Mouse (Mus musculus) kidney, adult 2 months (tissue): ENCODE measurements at regions not wholly inside any gene's neighbourhood (a gene's known extent, or its start where the extent isn't known, plus 50 kb on each side); places are given as distances from the start of the nearest gene placed in this dataset.

Experiments used
- DNase-seq: peaks from one replicate; pipeline ENCODE4 v3.0.0; 2021
- H3K27ac ChIP-seq: fragments of 200-500 bp; 2 replicates; pipeline ENCODE4 v1.5.1; 2012; ENCODE audit warnings: low read depth, low read length, control low read depth, inconsistent platforms; ENCODE audit not compliant: insufficient read depth
- H3K27me3 ChIP-seq: fragments of 200-500 bp; replicated peaks from 2 replicates; pipeline ENCODE4 v1.6.1; 2012; ENCODE audit warnings: mild to moderate bottlenecking, moderate library complexity, low read length, inconsistent platforms; ENCODE audit not compliant: control insufficient read depth, insufficient read depth
- H3K36me3 ChIP-seq: fragments of 200-500 bp; 2 replicates; pipeline ENCODE4 v1.6.1; 2012; ENCODE audit warnings: mild to moderate bottlenecking, moderate library complexity, low read length, inconsistent platforms; ENCODE audit not compliant: control insufficient read depth, insufficient read depth
- H3K4me1 ChIP-seq: fragments of 200-500 bp; 2 replicates; pipeline ENCODE4 v1.6.1; 2011; ENCODE audit warnings: low read length; ENCODE audit not compliant: control insufficient read depth, insufficient read depth
- H3K4me3 ChIP-seq: fragments of 200-500 bp; 2 replicates; pipeline ENCODE4 v1.5.1; 2011; ENCODE audit warnings: mild to moderate bottlenecking, low read depth, low read length, control low read depth; ENCODE audit not compliant: insufficient read depth
- CTCF ChIP-seq: fragments of 200-500 bp; conservative IDR thresholded peaks from 2 replicates; pipeline ENCODE4 v1.5.1; 2011; ENCODE audit warnings: low read depth, mild to moderate bottlenecking, control low read depth, low read length, moderate library complexity, mixed read lengths; ENCODE audit not compliant: insufficient read depth, insufficient read length
- POLR2A ChIP-seq: fragments of 200-500 bp; IDR thresholded peaks from one replicate; pipeline ENCODE4 v1.6.1; 2011; ENCODE audit warnings: low read depth, low read length, control low read depth
- WGBS: fragments of 180-500 bp; shearing (Covaris S2); methylation state at CpG from one replicate; pipeline ENCODE4 v1.1.7; 2018; 5-methylcytosine and 5-hydroxymethylcytosine counted together

DNA sequence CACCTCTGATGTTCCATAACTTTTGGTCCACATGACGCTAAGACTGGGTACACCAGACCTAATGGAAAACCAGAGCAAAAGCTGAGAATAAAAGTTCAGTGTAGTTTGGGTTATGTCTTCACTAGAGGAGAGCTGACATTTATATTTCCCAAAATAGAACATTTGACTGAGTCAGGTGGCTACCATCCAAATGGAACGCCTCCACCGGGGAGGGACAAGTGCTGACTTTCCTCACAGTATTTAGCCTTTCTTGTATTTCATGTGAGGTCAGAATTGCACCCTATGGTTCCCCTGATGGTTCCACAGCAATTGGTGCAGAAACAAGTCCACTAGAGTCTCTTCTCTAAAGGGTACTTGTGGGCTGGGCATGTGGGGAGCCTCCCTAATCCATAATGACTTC is 68.2 kb upstream of the Dgkg start:
- Histone ChIP-seq H3K27me3 (no peaks in the 10 kb centered on the region), H3K4me1 (no peaks in the 10 kb centered on the region), H3K36me3 (no peaks in the 10 kb centered on the region), H3K4me3 (no peak overlapping the region), H3K27ac (no peak overlapping the region)
- no peak for TF ChIP-seq POLR2A
- no peak for TF ChIP-seq CTCF
- no peak for DNase-seq
- 81% methylated on average over 3 of the region's 3 CpGs for WGBS

DNA sequence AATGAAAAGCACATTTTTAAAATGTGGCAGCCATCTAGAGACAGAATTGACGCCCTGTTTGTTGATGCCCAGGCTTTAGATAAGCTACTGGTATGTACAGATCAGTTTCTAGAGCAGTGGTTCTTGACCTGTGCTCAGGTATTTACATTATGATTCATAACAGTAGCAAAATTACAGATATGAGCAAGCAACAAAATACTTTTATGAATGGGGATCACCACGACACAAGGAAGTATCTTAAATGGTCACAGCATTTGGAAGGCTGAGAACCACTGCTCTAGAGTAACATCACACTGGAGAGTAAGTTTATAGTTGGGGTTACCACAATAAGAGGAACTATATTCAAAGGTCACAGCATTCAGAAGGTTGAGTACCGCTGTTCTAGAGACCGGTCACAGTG is 66.3 kb upstream of the Dgkg start:
- TF ChIP-seq POLR2A (no peak), CTCF (no peak)
- Histone ChIP-seq H3K36me3 (no peaks in the 10 kb centered on the region), H3K27ac (no peak overlapping the region), H3K4me3 (no peak overlapping the region), H3K4me1 (no peaks in the 10 kb centered on the region), H3K27me3 (no peaks in the 10 kb centered on the region)
- 83% methylated on average over 4 of the region's 4 CpGs for WGBS
- no peak for DNase-seq

DNA sequence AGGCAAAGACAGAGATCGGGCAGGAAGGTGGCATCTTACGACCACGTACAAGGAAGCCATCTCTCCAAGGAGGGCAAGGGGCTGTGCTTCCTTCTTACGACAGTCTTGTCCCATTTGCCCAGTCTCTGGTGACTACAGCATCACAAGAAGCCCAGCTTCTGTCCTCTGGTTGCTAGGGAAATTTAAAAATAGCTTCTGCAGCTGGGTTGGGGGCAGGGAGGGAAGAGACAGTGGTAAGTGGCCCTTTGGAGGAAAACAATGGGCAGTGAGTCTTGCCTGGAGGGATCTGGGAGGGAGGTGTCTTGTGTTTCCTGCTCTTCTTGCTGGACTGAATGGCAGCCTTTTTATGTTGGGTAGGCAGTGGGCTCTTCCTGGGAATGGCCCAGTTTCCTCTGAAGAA is 62.8 kb upstream of the Dgkg start:
- no peaks in the 10 kb centered on the region for H3K36me3 ChIP-seq
- H3K27ac ChIP-seq: no peak overlapping the region
- TF ChIP-seq CTCF: no peak
- no peak for TF ChIP-seq POLR2A
- no peaks in the 10 kb centered on the region for H3K4me1 ChIP-seq
- no peak overlapping the region for H3K4me3 ChIP-seq
- 72% methylated on average over 4 of the region's 4 CpGs for WGBS
- H3K27me3 ChIP-seq: no peaks in the 10 kb centered on the region
- no peak for DNase-seq

GRCm38 (mm10) chr16:22719304-22719703 is 62.3 kb upstream of the Dgkg start:
- H3K36me3 ChIP-seq: no peaks in the 10 kb centered on the region
- no peaks in the 10 kb centered on the region for H3K4me1 ChIP-seq
- H3K27ac ChIP-seq: no peak overlapping the region
- TF ChIP-seq POLR2A (no peak), CTCF (0 out of 2 replicates have a peak, but pooled peaks have one; percentile 32)
- no peaks in the 10 kb centered on the region for H3K27me3 ChIP-seq
- 52% methylated on average over 7 of the region's 7 CpGs for WGBS
- H3K4me3 ChIP-seq: no peak overlapping the region
- DNase-seq: no peak

GRCm38 (mm10) chr16:22717462-22717861 is 60.4 kb upstream of the Dgkg start:
- Histone ChIP-seq H3K27me3 (no peaks in the 10 kb centered on the region), H3K27ac (no peak overlapping the region), H3K4me1 (no peaks in the 10 kb centered on the region), H3K4me3 (no peak overlapping the region), H3K36me3 (no peaks in the 10 kb centered on the region)
- DNase-seq: no peak
- no peak for TF ChIP-seq CTCF
- TF ChIP-seq POLR2A: no peak
- WGBS: 66% methylated on average over 2 of the region's 2 CpGs

DNA sequence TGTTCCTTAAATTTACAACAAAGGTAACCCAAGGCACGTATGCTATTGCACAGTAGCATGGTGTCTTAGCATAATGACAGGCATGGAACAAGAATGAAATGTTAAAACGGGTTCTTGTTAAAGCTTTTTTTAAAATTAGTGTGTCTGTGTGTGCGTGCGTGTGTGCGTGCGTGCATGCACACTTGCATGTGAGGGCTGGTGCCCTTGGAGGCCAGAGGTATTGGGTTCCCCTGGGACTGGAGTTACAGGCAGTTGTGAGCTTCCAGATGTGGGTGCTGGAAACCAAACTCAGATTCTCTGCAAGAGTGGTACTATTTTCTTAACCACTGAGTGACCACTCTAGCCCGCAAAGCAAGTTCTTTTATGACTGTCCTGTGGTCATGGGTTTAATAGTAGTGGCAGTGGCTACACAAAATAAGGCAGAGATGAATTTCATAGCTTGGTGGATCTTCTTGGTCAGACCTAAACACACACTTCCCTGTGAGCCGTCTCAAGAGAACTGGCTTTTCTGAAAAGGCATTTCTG is 59.3 kb upstream of the Dgkg start:
- Histone ChIP-seq H3K27me3 (no peaks in the 10 kb centered on the region), H3K4me1 (no peaks in the 10 kb centered on the region), H3K36me3 (no peaks in the 10 kb centered on the region), H3K27ac (no peak overlapping the region), H3K4me3 (no peak overlapping the region)
- WGBS: 88% methylated on average over 8 of the region's 8 CpGs
- TF ChIP-seq POLR2A (no peak), CTCF (no peak)
- no peak for DNase-seq

DNA sequence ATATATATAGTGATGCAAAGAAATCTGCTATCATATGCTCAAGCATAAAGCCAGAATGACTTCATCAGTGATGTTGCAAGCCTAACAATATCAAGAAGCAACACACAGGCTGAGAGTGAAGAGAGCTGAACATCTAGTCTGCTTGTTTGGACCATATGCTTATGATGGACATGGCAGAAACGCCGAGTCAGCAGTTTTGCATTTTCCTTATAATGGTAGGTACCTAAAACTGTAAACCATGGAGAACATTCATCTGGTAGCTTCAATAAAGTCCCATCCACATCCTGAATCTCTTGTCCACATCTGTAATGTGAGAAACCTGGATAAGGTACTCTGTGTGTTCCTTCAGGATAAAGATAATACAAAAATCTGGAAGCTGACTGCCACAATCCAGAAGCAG is 57.3 kb upstream of the Dgkg start:
- H3K27ac ChIP-seq: no peak overlapping the region
- TF ChIP-seq CTCF: no peak
- no peak for TF ChIP-seq POLR2A
- 89% methylated on average over 2 of the region's 2 CpGs for WGBS

GRCm38 (mm10) chr16:22708768-22709167 is 51.7 kb upstream of the Dgkg start:
- no peak for DNase-seq
- 51% methylated on average over 9 of the region's 9 CpGs for WGBS
- Histone ChIP-seq H3K36me3 (no peaks in the 10 kb centered on the region), H3K4me1 (no peaks in the 10 kb centered on the region), H3K27ac (no peak overlapping the region), H3K4me3 (no peak overlapping the region), H3K27me3 (no peaks in the 10 kb centered on the region)
- no peak for TF ChIP-seq POLR2A

More for the DNA sequence above, 57.3 kb upstream of the Dgkg start:
- no peaks in the 10 kb centered on the region for H3K4me1 ChIP-seq
- H3K36me3 ChIP-seq: no peaks in the 10 kb centered on the region
- no peak for DNase-seq
- H3K4me3 ChIP-seq: no peak overlapping the region
- no peaks in the 10 kb centered on the region for H3K27me3 ChIP-seq
